Mouse (Mus musculus): ENCODE data around the gene Ufsp2.

GRCm38 (mm10) chr8:45950622-45951021, 24.7 kb upstream of the Ufsp2 start:
- TF ChIP-seq TAL1 (IDR thresholded peaks at IDR 0.05; ENCODE audit: low read length) = no peak
- TF ChIP-seq GATA1 (IDR thresholded peaks at IDR 0.05; ENCODE audit: low read length) = no peak
